Mouse (Mus musculus) CD4-positive, CD25-positive, alpha-beta regulatory T cell, adult 4 months (primary cell): ENCODE results near the gene Sun2. TPM values are rescaled to one million over a fixed set of nuclear protein-coding genes. Genes with fewer than 3 reads are reported as not detected.

ENCODE experiments used
- ATAC-seq: one replicate; pipeline ENCODE4 v1.8.0; 2017
- polyA plus RNA-seq, 2 experiments: library from polyadenylated mRNA; unstranded; fragments of 100-300 nt; shearing (Covaris generic); gene quantifications; one replicate each; pipeline ENCODE4 v1.2.1; 2017

Sun2 gene
- polyA plus RNA-seq, 2 experiments from 2014 or later, result 12.8 to 20.2 TPM

GRCm38 (mm10) chr15:79685141-79685641 is 57.1 kb downstream of the Sun2 start:
- no peak for ATAC-seq

GRCm38 (mm10) chr15:79684616-79685015 is 57.7 kb downstream of the Sun2 start:
- no peak for ATAC-seq

- ATAC-seq, result no peak
These were observed 58.5 kb downstream of the Sun2 start for GRCm38 (mm10) chr15:79683707-79684465.

GRCm38 (mm10) chr15:79683146-79683545 is 59.2 kb downstream of the Sun2 start:
- no peak for ATAC-seq

GRCm38 (mm10) chr15:79681973-79682372 is 60.4 kb downstream of the Sun2 start:
- no peak for ATAC-seq

DNA sequence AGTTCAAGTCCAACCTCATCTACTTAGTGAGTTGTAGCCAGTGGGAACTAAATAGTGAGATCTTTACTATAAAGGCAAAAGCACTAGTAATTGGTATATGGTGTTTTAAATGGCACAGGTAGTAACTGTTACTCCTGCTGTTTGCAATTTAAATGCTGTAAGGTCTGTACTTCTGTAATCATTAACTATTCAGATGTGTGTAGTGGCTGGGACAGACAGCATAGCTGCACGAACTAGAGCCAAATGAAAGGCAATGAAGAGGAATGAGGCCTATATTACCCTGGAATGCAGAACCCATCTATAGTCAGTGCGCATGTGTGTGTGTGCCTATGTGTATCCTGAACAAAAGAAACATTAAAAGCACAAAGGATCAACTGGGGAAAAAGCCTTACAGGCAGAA is 64.4 kb downstream of the Sun2 start:
- ATAC-seq, result no peak

Other genes starting within 250 kb of the Sun2 start
- gene Kcnj4, start 237.3 kb downstream of the Sun2 start, polyA plus RNA-seq, result not detected
- gene Kdelr3, start 226.1 kb downstream of the Sun2 start, polyA plus RNA-seq, result not detected
- 10 to 100 TPM; 28.9 to 39.9 TPM for gene Ddx17, start 195.8 kb downstream of the Sun2 start, polyA plus RNA-seq
- not detected for gene Dmc1, start 137.4 kb downstream of the Sun2 start, polyA plus RNA-seq
- under 1 TPM; 0.15 to 0.50 TPM for gene Fam227a, start 83.6 kb downstream of the Sun2 start, polyA plus RNA-seq
- gene Cby1, start 83.3 kb downstream of the Sun2 start, polyA plus RNA-seq, result 10 to 100 TPM; 16.1 to 16.3 TPM
- gene Tomm22, start 71.7 kb downstream of the Sun2 start, polyA plus RNA-seq, result 100 to 1,000 TPM; 183 to 185 TPM
- 1 to 10 TPM; 4.2 to 6.8 TPM for gene Josd1, start 54.6 kb downstream of the Sun2 start, polyA plus RNA-seq
- 10 to 100 TPM; 21.0 to 21.6 TPM for gene Gtpbp1, start 51.7 kb downstream of the Sun2 start, polyA plus RNA-seq
- 10 to 100 TPM in 1 of 2 experiments, 1 to 10 TPM in 1; 6.9 to 10.4 TPM for gene Dnal4, start 35.3 kb upstream of the Sun2 start, polyA plus RNA-seq
- gene Nptxr, start 62.2 kb upstream of the Sun2 start, polyA plus RNA-seq, result under 1 TPM in 1 of 2 experiments, not detected in 1; 0.42 TPM
- not detected for gene Npcd, start 91.7 kb upstream of the Sun2 start, polyA plus RNA-seq
- 10 to 100 TPM in 1 of 2 experiments, 1 to 10 TPM in 1; 9.2 to 14.5 TPM for gene Cbx6, start 92.2 kb upstream of the Sun2 start, polyA plus RNA-seq
- gene Apobec3, start 149.1 kb upstream of the Sun2 start, polyA plus RNA-seq, result 100 to 1,000 TPM; 560 to 705 TPM
- 10 to 100 TPM; 48.1 to 54.3 TPM for gene Cbx7, start 228.6 kb upstream of the Sun2 start, polyA plus RNA-seq